Mouse (Mus musculus) embryonic fibroblast, embryonic 13.5 days (primary cell): ENCODE data around the gene Cnpy1. TPM values are rescaled to one million over a fixed set of nuclear protein-coding genes. Genes with fewer than 3 reads are reported as not detected.
A peak's percentile ranks its signal among the peaks of the same experiment; 100 is the strongest.

Experiments used
- H3K27ac ChIP-seq: 2 replicates; pipeline ENCODE4 v1.5.1; 2012; ENCODE audit warnings: low read length, control low read depth, inconsistent platforms; ENCODE audit not compliant: insufficient read depth
- H3K4me1 ChIP-seq: 2 replicates; pipeline ENCODE4 v1.6.1; 2011; ENCODE audit warnings: low read length; ENCODE audit not compliant: control insufficient read depth, insufficient read depth
- H3K4me3 ChIP-seq: 2 replicates; pipeline ENCODE4 v1.5.1; 2011; ENCODE audit warnings: mild to moderate bottlenecking, control low read depth, low read length; ENCODE audit not compliant: insufficient read depth
- CTCF ChIP-seq: IDR thresholded peaks from 2 replicates; pipeline ENCODE4 v1.5.1; 2011; ENCODE audit warnings: mild to moderate bottlenecking, control low read depth, low read length, moderate library complexity, borderline replicate concordance; ENCODE audit not compliant: insufficient read depth
- POLR2A ChIP-seq: IDR thresholded peaks from 2 replicates; pipeline ENCODE4 v1.6.1; 2011; ENCODE audit warnings: low read depth, mild to moderate bottlenecking, control low read depth, low read length, moderate library complexity
- polyA plus RNA-seq: library from polyadenylated mRNA; stranded (reverse); fragments of >200 nt; gene quantifications from 2 replicates; pipeline ENCODE4 v1.2.4, GENCODE M21; 2011; ENCODE audit warnings: low read depth; ENCODE audit not compliant: missing spikeins, insufficient read length

The Cnpy1 gene
- polyA plus RNA-seq: not detected in 2 replicates

DNA sequence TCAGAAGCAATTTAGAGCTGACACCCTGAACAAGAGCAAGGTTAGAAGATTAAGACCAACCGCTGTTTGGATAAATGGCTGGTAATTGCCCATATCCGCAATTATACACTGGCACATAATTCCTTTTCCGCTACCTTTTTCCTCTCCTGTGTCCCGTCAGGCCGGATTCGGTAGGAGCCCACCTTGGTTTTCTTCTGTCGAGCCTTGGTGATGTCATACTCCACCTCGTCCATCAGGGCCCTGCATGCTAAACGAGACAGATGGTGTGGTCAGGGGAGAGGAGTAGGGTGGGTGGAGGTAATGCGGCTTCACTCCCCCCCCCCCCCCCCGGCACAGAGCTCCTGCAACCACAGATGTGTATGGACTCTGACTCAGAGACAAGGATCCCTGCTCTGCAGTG is at the start of gene Cnpy1:
TSS of gene Cnpy1 (minus strand) at position 233 of the 400 bp plus-strand sequence.
- Histone ChIP-seq H3K4me1 (no peaks in the 10 kb centered on the region), H3K27ac (no peak within 1 kb of the TSS), H3K4me3 (no peak within 1 kb of the TSS)
- TF ChIP-seq POLR2A (no peak), CTCF (no peak)

DNA sequence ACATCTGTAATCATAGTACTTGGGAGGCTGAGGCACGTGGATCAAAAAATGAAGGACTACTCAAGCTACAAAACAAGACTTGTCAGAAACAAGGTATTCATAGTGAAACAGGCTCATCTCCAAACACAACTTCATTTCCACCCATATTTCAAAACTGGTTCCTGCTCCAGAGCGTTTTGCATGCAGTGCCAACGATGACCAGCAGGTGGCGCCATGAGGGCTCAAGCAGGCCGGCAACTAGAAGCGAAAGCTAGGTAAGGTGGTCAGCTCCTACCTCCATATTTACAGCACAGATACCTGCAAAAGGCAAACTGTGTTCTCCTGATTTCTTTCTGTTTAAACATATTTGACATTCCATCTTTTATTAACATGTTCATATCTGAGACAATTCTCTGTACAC is 48.4 kb upstream of the Cnpy1 start:
- Histone ChIP-seq H3K4me1 (no peaks in the 10 kb centered on the region), H3K27ac (no peak overlapping the region), H3K4me3 (no peak overlapping the region)
- TF ChIP-seq CTCF (peak; percentile 98), POLR2A (no peak)

DNA sequence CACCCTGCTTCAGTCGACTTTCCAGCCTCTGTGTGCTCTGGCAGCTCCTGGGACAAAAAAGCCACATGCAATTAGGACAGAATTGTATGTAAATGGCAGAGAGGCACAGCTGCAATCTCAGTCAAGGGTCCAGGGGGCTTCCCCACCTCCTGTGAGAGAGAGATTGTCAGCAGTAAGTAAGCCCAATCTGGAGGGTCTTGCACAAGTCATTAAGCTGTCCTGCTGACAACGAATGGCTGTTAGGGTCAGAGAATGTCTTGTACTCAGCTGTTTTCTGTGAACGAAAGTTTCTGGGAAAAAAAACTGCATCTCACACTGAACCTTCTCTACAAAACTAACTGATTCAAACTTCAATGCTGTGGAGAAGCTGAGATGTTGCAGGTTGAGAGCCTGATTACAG is 46.7 kb upstream of the Cnpy1 start:
- TF ChIP-seq POLR2A: no peak
- no peak for TF ChIP-seq CTCF
- no peak overlapping the region for H3K4me3 ChIP-seq
- no peaks in the 10 kb centered on the region for H3K4me1 ChIP-seq
- H3K27ac ChIP-seq: no peak overlapping the region

DNA sequence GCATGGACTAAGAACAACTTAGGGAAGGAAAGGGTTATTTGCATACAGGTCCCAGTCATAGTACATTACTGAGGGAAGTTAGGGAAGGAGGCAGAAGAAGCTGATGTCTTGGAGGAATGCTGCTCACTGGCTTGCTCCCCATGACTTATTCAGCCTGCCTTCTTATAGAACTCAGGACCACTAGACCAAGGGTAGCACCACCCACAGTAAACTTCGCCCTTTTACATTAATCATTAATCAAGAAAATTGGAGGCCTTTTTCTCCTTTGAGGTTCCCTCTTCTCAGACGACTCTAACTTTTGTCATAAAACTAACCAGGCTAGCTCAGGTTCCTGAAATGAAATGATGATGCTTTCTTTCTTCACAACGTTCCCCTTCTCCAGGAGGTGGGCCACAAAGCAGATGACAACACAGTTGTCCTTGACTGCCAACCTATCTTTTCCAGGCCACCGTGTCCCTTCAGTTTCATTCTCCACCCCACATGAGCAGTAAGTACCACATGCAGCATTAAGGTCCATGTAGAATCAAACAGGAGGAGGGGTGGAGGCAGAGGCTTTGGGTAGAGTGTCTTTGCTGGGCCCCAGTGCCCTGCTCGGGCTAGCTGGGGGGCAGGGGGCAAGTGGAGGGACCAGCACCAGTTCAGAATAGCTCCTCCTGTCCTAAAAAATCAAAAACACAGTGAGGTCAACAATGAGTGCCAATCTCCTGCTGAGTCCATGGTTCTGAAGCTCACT is 45.7 kb upstream of the Cnpy1 start:
- TF ChIP-seq CTCF (no peak), POLR2A (no peak)
- no peaks in the 10 kb centered on the region for H3K4me1 ChIP-seq
- H3K4me3 ChIP-seq: no peak overlapping the region
- no peak overlapping the region for H3K27ac ChIP-seq

DNA sequence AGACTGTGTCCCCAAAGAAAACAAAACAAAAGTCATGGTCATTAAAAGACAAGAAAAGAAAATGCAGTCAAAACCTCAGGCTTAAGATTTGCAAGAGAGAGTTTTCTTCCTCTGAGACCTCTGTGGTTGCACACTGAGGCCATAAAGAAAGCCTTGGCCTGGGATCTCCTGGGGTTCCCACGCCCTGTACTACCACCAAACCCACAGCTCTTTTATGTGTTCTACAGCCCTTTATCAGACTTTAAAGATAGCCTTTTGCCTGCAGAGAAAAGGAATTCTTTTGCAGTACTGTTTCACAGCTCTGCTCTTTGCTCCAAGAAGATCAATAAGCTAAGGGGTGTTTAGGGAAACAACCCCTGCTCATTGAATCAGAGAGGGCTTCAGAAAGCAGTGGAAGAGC is 45.0 kb upstream of the Cnpy1 start:
- H3K4me3 ChIP-seq: no peak overlapping the region
- no peak overlapping the region for H3K27ac ChIP-seq
- H3K4me1 ChIP-seq: no peaks in the 10 kb centered on the region
- TF ChIP-seq CTCF: no peak
- TF ChIP-seq POLR2A: no peak

DNA sequence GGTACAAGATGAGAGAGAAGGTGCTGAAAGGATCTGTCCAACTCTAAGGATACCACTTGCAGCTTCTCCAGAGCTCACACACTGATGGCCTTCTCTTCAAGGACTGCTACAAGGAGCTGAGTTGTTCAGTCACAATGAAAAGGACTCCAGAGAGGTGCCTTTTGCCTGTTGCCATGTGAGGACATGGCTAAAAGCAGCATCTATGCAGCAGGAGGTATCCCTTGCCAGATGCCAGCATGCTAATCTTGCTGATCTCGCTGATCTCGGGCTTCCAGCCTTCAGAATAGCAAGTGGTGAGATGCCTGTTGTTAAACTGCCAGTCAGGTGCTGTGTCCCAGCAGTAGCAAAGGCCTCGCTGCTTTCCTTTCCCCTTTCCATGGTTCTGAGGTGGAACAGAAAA is 43.5 kb upstream of the Cnpy1 start:
- no peak overlapping the region for H3K27ac ChIP-seq
- no peaks in the 10 kb centered on the region for H3K4me1 ChIP-seq
- TF ChIP-seq CTCF: no peak
- TF ChIP-seq POLR2A: no peak
- H3K4me3 ChIP-seq: no peak overlapping the region

DNA sequence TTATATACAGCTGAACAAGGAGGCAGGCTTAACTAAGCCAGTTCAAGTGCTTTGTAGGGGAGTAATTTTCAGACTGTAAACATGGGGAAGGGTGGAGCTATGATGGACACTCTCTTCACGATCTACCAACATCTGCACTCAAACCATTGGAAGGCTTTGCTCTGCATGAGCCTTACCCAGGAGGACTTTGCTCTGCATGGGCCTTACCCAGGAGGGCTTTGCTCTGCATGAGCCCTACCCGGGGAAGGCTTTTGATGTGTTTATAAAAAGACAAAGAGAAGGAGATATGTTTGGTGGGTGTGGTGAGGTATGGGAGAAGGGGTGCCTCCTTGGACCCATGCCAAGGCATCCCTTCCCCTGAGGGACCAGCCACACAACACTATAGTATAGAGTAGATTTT is 31.7 kb upstream of the Cnpy1 start:
- no peak overlapping the region for H3K27ac ChIP-seq
- TF ChIP-seq POLR2A (no peak), CTCF (no peak)
- H3K4me3 ChIP-seq: no peak overlapping the region
- H3K4me1 ChIP-seq: no peaks in the 10 kb centered on the region

DNA sequence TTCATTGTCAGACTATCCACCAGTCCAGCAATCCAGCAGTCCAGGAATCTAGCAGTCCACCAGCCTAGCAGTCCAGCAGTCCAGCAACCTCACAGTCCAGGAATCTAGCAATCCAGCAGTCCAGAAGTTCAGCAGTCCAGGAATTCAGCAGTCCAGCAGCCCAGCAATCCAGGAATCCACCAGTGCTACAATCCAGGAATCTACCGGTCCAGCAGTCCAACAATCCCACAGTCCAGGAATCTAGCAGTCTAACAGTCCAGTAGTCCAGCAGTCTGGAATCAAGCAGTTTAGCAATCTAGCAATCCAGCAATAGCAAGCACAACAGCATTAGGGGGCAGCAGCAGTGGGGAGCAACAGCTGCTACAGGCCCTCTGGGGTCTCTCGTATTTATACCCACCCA is 27.2 kb upstream of the Cnpy1 start:
- Histone ChIP-seq H3K4me3 (no peak overlapping the region), H3K4me1 (no peaks in the 10 kb centered on the region), H3K27ac (no peak overlapping the region)
- TF ChIP-seq POLR2A (no peak), CTCF (no peak)

DNA sequence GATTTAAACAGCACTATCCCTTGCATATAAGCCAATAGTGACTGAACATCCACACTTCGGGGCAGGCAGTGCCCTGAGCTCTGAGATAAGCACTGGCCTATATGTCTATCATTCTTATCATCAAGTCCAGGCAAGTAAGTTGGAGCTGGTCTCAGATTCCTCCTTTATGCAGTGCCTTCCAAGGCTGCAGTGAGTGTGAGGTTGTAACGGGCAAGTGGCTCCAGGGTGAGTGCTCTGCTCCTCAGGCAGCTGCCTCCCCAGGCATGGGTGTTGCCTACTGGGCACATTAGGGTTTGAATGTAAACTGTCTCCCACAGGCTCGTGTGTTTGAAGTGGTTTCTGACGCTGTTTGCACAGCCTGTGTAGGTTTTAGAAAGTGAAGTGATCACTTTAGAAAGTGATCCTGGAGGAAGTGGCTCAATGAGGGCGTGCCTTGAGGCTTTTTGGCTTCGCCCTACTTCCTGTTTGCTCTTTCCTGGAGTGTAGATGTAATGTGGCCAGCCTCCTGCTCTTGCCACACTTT is 23.9 kb upstream of the Cnpy1 start:
- Histone ChIP-seq H3K4me1 (no peaks in the 10 kb centered on the region), H3K4me3 (no peak overlapping the region), H3K27ac (no peak overlapping the region)
- TF ChIP-seq POLR2A (no peak), CTCF (no peak)

DNA sequence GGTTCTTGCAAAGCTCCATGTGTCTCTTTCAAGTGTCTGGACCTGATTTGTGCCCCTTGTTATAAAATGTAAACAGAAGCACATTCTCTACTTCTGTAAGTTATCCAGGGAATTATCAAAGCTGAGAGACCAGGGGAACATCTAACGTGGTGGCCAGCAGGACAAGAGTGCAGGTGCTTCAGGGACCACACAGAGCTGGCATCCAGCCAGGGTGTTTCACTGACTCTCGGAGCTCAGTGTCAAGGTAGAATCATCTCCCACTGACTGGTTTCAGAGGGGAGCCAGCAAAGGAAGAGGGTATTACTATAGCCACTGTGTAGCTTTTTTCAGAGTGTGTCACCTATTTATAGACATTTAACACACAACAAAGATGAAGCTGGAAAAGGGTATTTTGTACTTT is 22.0 kb upstream of the Cnpy1 start:
- no peak for TF ChIP-seq CTCF
- no peak for TF ChIP-seq POLR2A
- H3K27ac ChIP-seq: no peak overlapping the region
- no peak overlapping the region for H3K4me3 ChIP-seq
- H3K4me1 ChIP-seq: no peaks in the 10 kb centered on the region

DNA sequence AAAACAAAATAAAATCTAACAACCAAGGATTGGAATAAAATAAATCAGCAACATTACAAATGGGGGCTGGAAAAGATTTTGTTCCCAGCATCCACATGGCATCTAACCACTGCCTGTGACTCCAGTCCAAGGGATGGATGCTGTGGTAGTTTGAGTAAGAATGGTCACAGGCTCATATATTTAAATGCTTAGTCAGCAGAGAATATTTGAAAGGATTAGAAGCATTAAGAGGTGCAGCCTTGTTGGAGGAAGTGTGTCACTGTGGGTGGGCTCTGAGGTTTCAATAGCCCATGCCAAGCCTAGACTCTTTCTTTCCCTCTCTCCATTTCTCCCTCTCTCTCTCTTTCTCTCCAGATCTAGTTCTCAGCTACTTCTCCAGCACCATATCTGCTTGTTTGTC is 20.0 kb upstream of the Cnpy1 start:
- TF ChIP-seq POLR2A: no peak
- no peak for TF ChIP-seq CTCF
- no peak overlapping the region for H3K4me3 ChIP-seq
- no peak overlapping the region for H3K27ac ChIP-seq
- H3K4me1 ChIP-seq: no peaks in the 10 kb centered on the region
